Mouse (Mus musculus): ENCODE results near the gene Grhpr. TPM values are rescaled to one million over a fixed set of nuclear protein-coding genes. Genes with fewer than 3 reads are reported as not detected.
"Not testable (repeated sequence)": the region's sequence is repeated elsewhere in the genome, so short reads cannot be mapped to it uniquely, and the experiment has no call there.

The Grhpr gene
- polyA plus RNA-seq, 1 experiment from 2014 or later, result 124 TPM

GRCm38 (mm10) chr4:44982440-44983130 lies 1.4 kb downstream of the Grhpr start:
- H3K9ac ChIP-seq (replicated peaks; ENCODE audit: low read length), result peak overlapping the region; percentile 84
- WGBS, result 73% methylated on average over 11 of the region's 11 CpGs
- ATAC-seq (ENCODE audit: low FRiP score, low TSS enrichment), result no peak
- H3K4me1 ChIP-seq (ENCODE audit: insufficient read depth, low read length), result peaks cover 33% of the 10 kb centered on the region
- peak overlapping the region; percentile 69 for H3K4me3 ChIP-seq (ENCODE audit: low read length)
- 0 out of 2 replicates have a peak overlapping the region, but pooled peaks have one; percentile 88 for H3K27ac ChIP-seq (ENCODE audit: low read length)
- H3K9me3 ChIP-seq (ENCODE audit: low read length), result no peaks in the 10 kb centered on the region
- H3K27me3 ChIP-seq (ENCODE audit: insufficient read depth, low read length), result no peaks in the 10 kb centered on the region
- peaks cover 18% of the 10 kb centered on the region for H3K36me3 ChIP-seq (ENCODE audit: insufficient read depth, low read length)
- peak overlapping the region; percentile 85 for H3K4me2 ChIP-seq (replicated peaks; ENCODE audit: low read depth, low read length)

DNA sequence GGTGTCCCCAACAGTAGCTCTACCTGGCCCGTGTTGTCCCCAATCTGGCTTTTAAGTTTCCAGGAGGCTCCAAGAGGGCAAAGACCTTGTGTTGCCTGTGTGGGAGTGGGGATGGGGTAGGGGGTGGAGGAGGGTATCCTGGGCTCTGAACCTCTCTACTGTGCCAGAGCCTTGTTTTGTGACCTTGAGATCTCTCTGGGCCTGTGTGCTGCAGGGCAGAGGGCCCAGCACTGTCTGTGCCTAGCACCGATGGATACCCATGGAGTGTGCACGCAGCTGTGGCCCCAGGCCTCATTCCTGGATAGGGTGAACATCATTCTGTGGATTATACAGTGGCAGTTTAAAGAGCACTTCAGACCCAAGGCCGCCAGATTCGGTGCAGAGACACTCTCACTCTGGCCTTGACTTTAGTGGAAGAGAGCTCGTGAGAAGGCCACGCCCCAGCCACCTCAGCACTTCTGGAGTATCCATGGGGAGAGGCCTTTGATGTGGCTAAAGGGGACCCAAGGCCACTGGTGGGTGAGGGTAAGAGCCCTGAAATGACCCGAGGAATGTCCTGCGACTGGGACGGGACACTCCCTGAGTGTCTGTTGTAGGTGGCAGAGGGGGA lies 2.0 kb downstream of the Grhpr start:
- 80% methylated on average over 10 of the region's 10 CpGs for WGBS
- Histone ChIP-seq H3K4me2 (replicated peaks; ENCODE audit: low read depth, low read length) (peak overlapping the region; percentile 85), H3K9ac (replicated peaks; ENCODE audit: low read length) (no peak overlapping the region), H3K27me3 (ENCODE audit: insufficient read depth, low read length) (no peaks in the 10 kb centered on the region), H3K27ac (ENCODE audit: low read length) (no peak overlapping the region), H3K36me3 (ENCODE audit: insufficient read depth, low read length) (peaks cover 24% of the 10 kb centered on the region), H3K4me1 (ENCODE audit: insufficient read depth, low read length) (peaks cover 33% of the 10 kb centered on the region), H3K9me3 (ENCODE audit: low read length) (no peaks in the 10 kb centered on the region), H3K4me3 (ENCODE audit: low read length) (no peak overlapping the region; the same call in 1 of the 2 replicates)
- no peak for ATAC-seq (ENCODE audit: low FRiP score, low TSS enrichment)

GRCm38 (mm10) chr4:44990560-44990959 lies 9.4 kb downstream of the Grhpr start:
- WGBS, result 88% methylated on average over 5 of the region's 5 CpGs
- Histone ChIP-seq H3K27me3 (ENCODE audit: insufficient read depth, low read length) (no peaks in the 10 kb centered on the region), H3K27ac (ENCODE audit: low read length) (no peak overlapping the region), H3K4me1 (ENCODE audit: insufficient read depth, low read length) (no peaks in the 10 kb centered on the region), H3K9ac (replicated peaks; ENCODE audit: low read length) (no peak overlapping the region), H3K36me3 (ENCODE audit: insufficient read depth, low read length) (peaks cover 48% of the 10 kb centered on the region), H3K9me3 (ENCODE audit: low read length) (no peaks in the 10 kb centered on the region), H3K4me3 (ENCODE audit: low read length) (no peak overlapping the region), H3K4me2 (replicated peaks; ENCODE audit: low read depth, low read length) (no peak overlapping the region)
- ATAC-seq (ENCODE audit: low FRiP score, low TSS enrichment), result no peak

DNA sequence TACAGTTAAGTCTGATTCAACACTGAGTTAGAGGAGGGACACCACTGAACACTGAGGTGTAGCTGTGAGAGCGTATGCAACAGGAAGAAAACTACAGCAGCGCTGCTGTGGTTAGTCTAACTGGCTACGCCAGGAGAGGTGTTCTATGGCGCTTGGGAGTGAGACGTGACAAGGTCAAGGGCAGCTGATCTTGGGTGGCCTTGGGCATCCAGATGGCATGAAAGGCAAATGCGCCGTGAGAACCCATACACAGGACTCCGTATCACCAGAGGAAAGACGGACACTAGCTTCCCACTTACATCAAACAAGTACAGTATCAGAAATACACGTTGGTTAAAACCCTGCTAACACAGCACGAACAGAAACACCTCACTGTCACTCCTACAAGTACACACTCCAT lies 11.1 kb downstream of the Grhpr start:
- not testable (repeated sequence) for ATAC-seq (ENCODE audit: low FRiP score, low TSS enrichment); H3K4me1 ChIP-seq (ENCODE audit: insufficient read depth, low read length); H3K9me3 ChIP-seq (ENCODE audit: low read length); H3K4me2 ChIP-seq (replicated peaks; ENCODE audit: low read depth, low read length); H3K27me3 ChIP-seq (ENCODE audit: insufficient read depth, low read length); H3K9ac ChIP-seq (replicated peaks; ENCODE audit: low read length); H3K27ac ChIP-seq (ENCODE audit: low read length); H3K4me3 ChIP-seq (ENCODE audit: low read length)
- WGBS, result 87% methylated on average over 11 of the region's 11 CpGs
- peaks cover 40% of the 10 kb centered on the region for H3K36me3 ChIP-seq (ENCODE audit: insufficient read depth, low read length)

DNA sequence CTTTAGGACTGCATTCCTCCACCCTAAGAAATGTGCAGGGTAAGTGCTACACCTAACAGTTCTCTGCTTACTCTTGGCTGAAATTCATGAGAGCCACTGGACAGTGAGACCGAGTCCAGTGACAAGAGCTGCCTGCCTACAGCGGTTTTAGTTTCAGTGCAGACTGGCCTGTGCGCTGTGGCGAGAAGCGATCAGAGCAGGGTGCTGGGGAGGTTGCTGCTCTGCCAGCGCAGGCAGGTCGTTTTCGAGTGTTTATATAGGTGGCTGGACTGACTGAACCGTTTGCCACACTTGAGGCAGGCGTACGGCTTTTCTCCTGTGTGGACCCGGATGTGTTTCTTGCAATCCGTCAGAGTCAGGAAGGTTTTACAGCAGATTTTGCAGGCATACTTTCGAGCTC lies 12.0 kb downstream of the Grhpr start:
- H3K27ac ChIP-seq (ENCODE audit: low read length); H3K27me3 ChIP-seq (ENCODE audit: insufficient read depth, low read length); ATAC-seq (ENCODE audit: low FRiP score, low TSS enrichment); H3K4me1 ChIP-seq (ENCODE audit: insufficient read depth, low read length); H3K4me2 ChIP-seq (replicated peaks; ENCODE audit: low read depth, low read length); H3K9me3 ChIP-seq (ENCODE audit: low read length); H3K9ac ChIP-seq (replicated peaks; ENCODE audit: low read length); H3K4me3 ChIP-seq (ENCODE audit: low read length): not testable (repeated sequence)
- peaks cover 32% of the 10 kb centered on the region for H3K36me3 ChIP-seq (ENCODE audit: insufficient read depth, low read length)
- WGBS, result 39% methylated on average over 14 of the region's 14 CpGs

DNA sequence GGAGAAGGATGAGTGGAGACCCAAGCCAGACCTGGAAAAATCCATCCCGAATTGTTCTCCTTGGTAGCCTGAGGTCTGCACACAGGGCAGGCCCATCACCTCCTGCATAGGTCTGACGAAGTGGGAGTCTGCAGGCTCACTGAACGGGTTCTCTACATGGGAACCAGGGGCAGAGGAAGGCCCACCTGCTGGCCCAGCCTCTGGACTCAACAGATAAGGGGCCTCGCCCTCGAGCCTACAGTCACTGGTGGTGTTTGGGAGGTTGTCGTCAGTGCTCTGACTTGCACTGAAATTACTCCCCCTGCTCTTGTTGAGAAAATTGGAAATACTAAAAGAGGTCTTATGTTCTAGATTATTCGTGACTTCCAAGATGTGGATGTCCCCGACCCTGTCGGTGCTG lies 12.7 kb downstream of the Grhpr start:
- WGBS, result 91% methylated on average over 9 of the region's 9 CpGs
- no peak overlapping the region for H3K27ac ChIP-seq (ENCODE audit: low read length)
- no peaks in the 10 kb centered on the region for H3K4me1 ChIP-seq (ENCODE audit: insufficient read depth, low read length)
- no peak overlapping the region for H3K4me2 ChIP-seq (replicated peaks; ENCODE audit: low read depth, low read length)
- H3K4me3 ChIP-seq (ENCODE audit: low read length), result no peak overlapping the region
- H3K27me3 ChIP-seq (ENCODE audit: insufficient read depth, low read length), result no peaks in the 10 kb centered on the region
- ATAC-seq (ENCODE audit: low FRiP score, low TSS enrichment), result no peak
- H3K36me3 ChIP-seq (ENCODE audit: insufficient read depth, low read length), result peaks cover 26% of the 10 kb centered on the region
- no peaks in the 10 kb centered on the region for H3K9me3 ChIP-seq (ENCODE audit: low read length)
- H3K9ac ChIP-seq (replicated peaks; ENCODE audit: low read length), result no peak overlapping the region

DNA sequence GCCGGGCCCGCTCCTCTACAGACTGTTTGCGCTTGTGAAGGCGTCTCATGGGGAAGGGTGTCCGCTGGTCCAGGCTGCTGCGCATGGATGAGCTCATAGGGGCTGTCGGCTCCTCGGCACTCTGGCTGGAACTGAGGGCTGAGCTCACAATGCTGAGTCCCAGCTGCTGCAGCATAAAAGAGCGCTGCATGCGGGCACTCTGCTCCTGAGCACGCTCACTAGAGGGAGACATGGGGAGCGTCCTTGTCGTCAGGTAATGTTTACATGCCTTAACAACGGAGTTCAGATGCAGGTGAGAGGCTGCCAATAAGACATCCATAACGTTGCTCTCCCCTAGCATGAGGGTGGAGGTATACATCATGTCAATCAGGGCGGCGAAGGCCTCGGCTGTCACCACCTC lies 13.6 kb downstream of the Grhpr start:
- no peaks in the 10 kb centered on the region for H3K9me3 ChIP-seq (ENCODE audit: low read length)
- H3K4me1 ChIP-seq (ENCODE audit: insufficient read depth, low read length), result no peaks in the 10 kb centered on the region
- peaks cover 20% of the 10 kb centered on the region for H3K36me3 ChIP-seq (ENCODE audit: insufficient read depth, low read length)
- no peak for ATAC-seq (ENCODE audit: low FRiP score, low TSS enrichment)
- H3K27ac ChIP-seq (ENCODE audit: low read length), result no peak overlapping the region
- WGBS, result 86% methylated on average over 18 of the region's 18 CpGs
- no peak overlapping the region for H3K9ac ChIP-seq (replicated peaks; ENCODE audit: low read length)
- H3K4me2 ChIP-seq (replicated peaks; ENCODE audit: low read depth, low read length), result no peak overlapping the region
- no peaks in the 10 kb centered on the region for H3K27me3 ChIP-seq (ENCODE audit: insufficient read depth, low read length)
- H3K4me3 ChIP-seq (ENCODE audit: low read length), result no peak overlapping the region

DNA sequence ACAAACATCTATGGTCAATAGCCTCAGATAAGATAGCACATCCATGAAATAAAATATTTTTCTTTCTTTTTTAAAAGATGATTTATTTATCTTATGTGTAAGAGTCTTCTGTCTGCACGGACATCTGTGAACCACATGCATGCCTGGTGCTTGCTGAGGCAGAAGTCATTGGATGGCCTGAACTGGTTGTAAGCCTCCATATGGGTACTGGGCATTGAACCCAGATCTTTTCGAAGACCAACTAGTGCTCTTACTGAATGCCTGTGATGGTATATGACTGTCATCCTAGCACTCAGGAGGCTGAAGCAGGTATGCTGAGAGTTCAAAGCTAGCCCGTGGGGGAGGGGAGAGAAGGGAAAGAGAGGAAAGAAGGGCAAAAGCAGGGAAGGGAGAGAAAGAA lies 16.9 kb downstream of the Grhpr start:
- peaks cover 15% of the 10 kb centered on the region for H3K36me3 ChIP-seq (ENCODE audit: insufficient read depth, low read length)
- 68% methylated on average over 3 of the region's 3 CpGs for WGBS
- no peak for ATAC-seq (ENCODE audit: low FRiP score, low TSS enrichment)
- H3K9ac ChIP-seq (replicated peaks; ENCODE audit: low read length), result no peak overlapping the region
- H3K27me3 ChIP-seq (ENCODE audit: insufficient read depth, low read length), result no peaks in the 10 kb centered on the region
- H3K4me3 ChIP-seq (ENCODE audit: low read length), result no peak overlapping the region
- H3K9me3 ChIP-seq (ENCODE audit: low read length), result no peaks in the 10 kb centered on the region
- H3K27ac ChIP-seq (ENCODE audit: low read length), result no peak overlapping the region
- H3K4me2 ChIP-seq (replicated peaks; ENCODE audit: low read depth, low read length), result no peak overlapping the region
- H3K4me1 ChIP-seq (ENCODE audit: insufficient read depth, low read length), result no peaks in the 10 kb centered on the region

GRCm38 (mm10) chr4:45000001-45000400 lies 18.8 kb downstream of the Grhpr start:
- Histone ChIP-seq H3K27me3 (ENCODE audit: insufficient read depth, low read length) (no peaks in the 10 kb centered on the region), H3K4me2 (replicated peaks; ENCODE audit: low read depth, low read length) (no peak overlapping the region), H3K4me1 (ENCODE audit: insufficient read depth, low read length) (no peaks in the 10 kb centered on the region), H3K36me3 (ENCODE audit: insufficient read depth, low read length) (peaks cover 3% of the 10 kb centered on the region; the same call in 1 of the 2 replicates), H3K9ac (replicated peaks; ENCODE audit: low read length) (no peak overlapping the region), H3K27ac (ENCODE audit: low read length) (no peak overlapping the region), H3K9me3 (ENCODE audit: low read length) (no peaks in the 10 kb centered on the region), H3K4me3 (ENCODE audit: low read length) (no peak overlapping the region)
- WGBS, result 90% methylated on average over 6 of the region's 6 CpGs
- ATAC-seq (ENCODE audit: low FRiP score, low TSS enrichment), result no peak

DNA sequence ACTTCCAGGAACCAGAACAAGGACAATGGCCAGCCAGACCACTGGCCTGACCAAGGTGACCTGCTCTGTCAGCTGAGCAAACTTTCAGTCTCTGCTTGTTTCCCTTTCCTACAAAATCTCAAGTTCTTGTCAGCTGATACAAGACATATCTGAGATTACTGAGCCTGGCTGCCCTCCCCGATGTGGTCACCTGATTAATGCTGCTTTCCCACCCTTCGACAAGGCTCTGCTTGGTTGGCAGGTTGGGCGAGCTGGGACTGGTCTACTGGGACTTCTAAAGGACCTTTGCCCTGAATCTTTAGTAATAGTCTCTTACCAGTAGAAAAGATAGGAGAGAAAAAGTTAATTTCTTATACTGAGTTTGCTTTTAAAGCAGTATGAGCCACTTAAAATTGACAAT lies 24.3 kb downstream of the Grhpr start:
- Histone ChIP-seq H3K9me3 (ENCODE audit: low read length) (no peaks in the 10 kb centered on the region), H3K9ac (replicated peaks; ENCODE audit: low read length) (no peak overlapping the region), H3K27me3 (ENCODE audit: insufficient read depth, low read length) (no peaks in the 10 kb centered on the region), H3K4me2 (replicated peaks; ENCODE audit: low read depth, low read length) (no peak overlapping the region), H3K27ac (ENCODE audit: low read length) (no peak overlapping the region), H3K4me1 (ENCODE audit: insufficient read depth, low read length) (peaks cover 9% of the 10 kb centered on the region), H3K36me3 (ENCODE audit: insufficient read depth, low read length) (0 out of 2 replicates have a peak, but pooled peaks cover 2% of the 10 kb centered on the region), H3K4me3 (ENCODE audit: low read length) (no peak overlapping the region)
- no peak for ATAC-seq (ENCODE audit: low FRiP score, low TSS enrichment)
- 84% methylated on average over 3 of the region's 3 CpGs for WGBS
